Mouse (Mus musculus) ES-E14 (cell line): ENCODE measurements around the gene Ryr1. TPM values are rescaled to one million over a fixed set of nuclear protein-coding genes. Genes with fewer than 3 reads are reported as not detected.

ENCODE experiments used
- DNase-seq: peaks from one replicate; pipeline ENCODE4 v3.0.0-alpha.2; 2013; ENCODE audit warnings: low read depth, low spot score
- H3K27ac ChIP-seq: 2 replicates; pipeline ENCODE4 v1.5.1; 2012; ENCODE audit warnings: low read depth, mild to moderate bottlenecking, low read length, moderate library complexity, mixed read lengths; ENCODE audit not compliant: poor library complexity, insufficient read depth, severe bottlenecking
- H3K36me3 ChIP-seq: 2 replicates; pipeline ENCODE4 v1.6.1; 2012; ENCODE audit warnings: mild to moderate bottlenecking, low read length, moderate library complexity, mixed read lengths; ENCODE audit not compliant: control insufficient read depth, poor library complexity, insufficient read depth, severe bottlenecking
- H3K4me1 ChIP-seq, 2 experiments: fragments of 150-350 bp in 1 of 2; sonication (generic) in 1 of 2; 2 replicates each; pipeline ENCODE4 v1.6.1; 2012; ENCODE audit warnings: low read length in 2 of 2, mild to moderate bottlenecking in 1 of 2, mixed read lengths in 1 of 2; ENCODE audit not compliant: control insufficient read depth in 2 of 2, insufficient read depth in 2 of 2, poor library complexity in 1 of 2
- H3K4me3 ChIP-seq, 2 experiments: fragments of 150-350 bp in 1 of 2; sonication (generic) in 1 of 2; 2 replicates each; pipeline ENCODE4 v1.5.1; 2012; ENCODE audit warnings: low read length in 2 of 2, low read depth in 1 of 2, mild to moderate bottlenecking in 1 of 2, mixed read lengths in 1 of 2; ENCODE audit not compliant: insufficient read depth in 1 of 2, poor library complexity in 1 of 2, severe bottlenecking in 1 of 2
- H3K9ac ChIP-seq: 2 replicates; pipeline ENCODE4 v1.6.1; 2012; ENCODE audit warnings: low read depth, mild to moderate bottlenecking, low read length, mixed read lengths; ENCODE audit not compliant: poor library complexity, insufficient read depth, severe bottlenecking
- H3K9me3 ChIP-seq: fragments of 150-350 bp; sonication (generic); 2 replicates; pipeline ENCODE4 v1.6.1; 2012; ENCODE audit warnings: low read depth, mild to moderate bottlenecking, low read length; ENCODE audit not compliant: control insufficient read depth, insufficient read depth
- CHD2 ChIP-seq: IDR thresholded peaks from 2 replicates; pipeline ENCODE4 v1.6.1; 2014; ENCODE audit warnings: mild to moderate bottlenecking, low read depth, low read length, inconsistent platforms
- HCFC1 ChIP-seq: IDR thresholded peaks from 2 replicates; pipeline ENCODE4 v1.6.1; 2012; ENCODE audit warnings: low read length, inconsistent platforms, borderline replicate concordance; ENCODE audit not compliant: insufficient read depth
- MAFK ChIP-seq: IDR thresholded peaks from 2 replicates; pipeline ENCODE4 v1.6.1; 2014; ENCODE audit warnings: mild to moderate bottlenecking, low read depth, low read length, inconsistent platforms; ENCODE audit not compliant: insufficient read depth
- ZC3H11A ChIP-seq: IDR thresholded peaks from 2 replicates; pipeline ENCODE4 v1.6.1; 2012; ENCODE audit warnings: low read depth, mild to moderate bottlenecking, inconsistent platforms, low read length, borderline replicate concordance
- ZNF384 ChIP-seq: IDR thresholded peaks from 2 replicates; pipeline ENCODE4 v1.6.1; 2012; ENCODE audit warnings: low read depth, low read length, inconsistent platforms
- in situ Hi-C, 2 experiments: fragments of 600-800 bp; cut with MboI; formaldehyde crosslinking; loops; one replicate each; pipeline ENCODE4 v1.15.1; 2025; ENCODE audit warnings: low sequenced_read_pairs in 2 of 2, inconsistent platforms in 1 of 2; ENCODE audit not compliant: unreplicated experiment in 2 of 2
- total RNA-seq: library from RNA; depleted of rRNA; stranded (reverse); fragments of 300-350 nt; gene quantifications from 2 replicates; pipeline ENCODE4 v1.2.3, GENCODE M21; 2012

Ryr1 gene
- total RNA-seq, 1 experiment, result 5.1 TPM

- Histone ChIP-seq H3K9me3 (no peaks in the 10 kb centered on the region), H3K27ac (no peak overlapping the region), H3K9ac (no peak overlapping the region), H3K4me1 (peaks cover 3 to 5% of the 10 kb centered on the region in 2 experiments; a peak in 3 of 4 replicates), H3K4me3 (peak overlapping the region in 1 of 2 experiments; percentile 37; a peak in 2 of 4 replicates), H3K36me3 (no peaks in the 10 kb centered on the region)
- in situ Hi-C loops, result no loop called here
- TF ChIP-seq MAFK (no peak), ZC3H11A (no peak), ZNF384 (peak; percentile 73)
- DNase-seq, result peak; percentile 72
Observed at GRCm38 (mm10) chr7:29118142-29118851, 6.7 kb downstream of the Ryr1 start.

GRCm38 (mm10) chr7:29108992-29109955, 15.7 kb downstream of the Ryr1 start:
- Histone ChIP-seq H3K9ac (no peak overlapping the region), H3K27ac (no peak overlapping the region)

GRCm38 (mm10) chr7:29101286-29102017, 23.5 kb downstream of the Ryr1 start:
- no peak for DNase-seq
- in situ Hi-C loops, result no loop called here
- H3K27ac ChIP-seq, result no peak overlapping the region
- no peaks in the 10 kb centered on the region for H3K9me3 ChIP-seq
- TF ChIP-seq ZNF384 (no peak), MAFK (no peak), CHD2 (no peak), HCFC1 (no peak), ZC3H11A (no peak)
- H3K4me3 ChIP-seq, result no peak overlapping the region
- peaks cover 2% of the 10 kb centered on the region; the same call in 1 of the 2 replicates for H3K36me3 ChIP-seq
- no peak overlapping the region for H3K9ac ChIP-seq
- peaks cover 0 to 7% of the 10 kb centered on the region in 2 experiments; a peak in 1 of 4 replicates for H3K4me1 ChIP-seq

More at GRCm38 (mm10) chr7:29108992-29109955, 15.7 kb downstream of the Ryr1 start:
- Histone ChIP-seq H3K9me3 (no peaks in the 10 kb centered on the region), H3K36me3 (no peaks in the 10 kb centered on the region), H3K4me3 (peak overlapping the region; percentile 11 to 15; a peak in 3 of 4 replicates), H3K4me1 (peaks cover 0 to 12% of the 10 kb centered on the region in 2 experiments; a peak in 1 of 4 replicates)
- in situ Hi-C loops, result no loop called here
- no peak for TF ChIP-seq HCFC1
- TF ChIP-seq CHD2, result no peak
- no peak for TF ChIP-seq MAFK
- TF ChIP-seq ZC3H11A, result no peak
- TF ChIP-seq ZNF384, result no peak
- peak; percentile 78 for DNase-seq

GRCm38 (mm10) chr7:29097131-29097530, 27.8 kb downstream of the Ryr1 start:
- no peak for TF ChIP-seq MAFK
- no peak for TF ChIP-seq CHD2
- TF ChIP-seq ZNF384, result no peak
- TF ChIP-seq HCFC1, result no peak
- DNase-seq, result no peak
- H3K36me3 ChIP-seq, result 0 out of 2 replicates have a peak, but pooled peaks cover under 1% of the 10 kb centered on the region
- no peaks in the 10 kb centered on the region for H3K9me3 ChIP-seq
- no peak overlapping the region for H3K4me3 ChIP-seq
- in situ Hi-C loops, result no loop called here
- H3K27ac ChIP-seq, result no peak overlapping the region
- peaks cover 0 to 7% of the 10 kb centered on the region in 2 experiments; a peak in 1 of 4 replicates for H3K4me1 ChIP-seq
- no peak overlapping the region for H3K9ac ChIP-seq
